Mouse (Mus musculus) neural tube, embryonic 13.5 days (tissue): Measurements from ENCODE around the gene Schip1. TPM values are rescaled to one million over a fixed set of nuclear protein-coding genes. Genes with fewer than 3 reads are reported as not detected.

Experiments
- ATAC-seq: fragments of 200-750 bp; cut with Nextera tagmentation; 2 replicates; pipeline ENCODE4 v1.8.0; 2017; ENCODE audit warnings: low read depth, mild to moderate bottlenecking, moderate TSS enrichment, moderate library complexity
- H3K27ac ChIP-seq: fragments of 300-500 bp; sonication (generic); replicated peaks from 2 replicates; pipeline ENCODE4 v1.5.1; 2015; ENCODE audit warnings: moderate library complexity, mild to moderate bottlenecking, inconsistent platforms
- H3K27me3 ChIP-seq: fragments of 300-500 bp; sonication (generic); 2 replicates; pipeline ENCODE4 v1.6.1; 2015; ENCODE audit warnings: mild to moderate bottlenecking, inconsistent platforms
- H3K36me3 ChIP-seq: fragments of 300-500 bp; sonication (generic); 2 replicates; pipeline ENCODE4 v1.6.1; 2015; ENCODE audit warnings: mild to moderate bottlenecking, inconsistent platforms
- H3K4me1 ChIP-seq: fragments of 300-500 bp; sonication (generic); replicated peaks from 2 replicates; pipeline ENCODE4 v1.6.1; 2015; ENCODE audit warnings: inconsistent platforms
- H3K4me2 ChIP-seq: fragments of 300-500 bp; sonication (generic); 2 replicates; pipeline ENCODE4 v1.6.1; 2015; ENCODE audit warnings: inconsistent platforms, mild to moderate bottlenecking, moderate library complexity
- H3K4me3 ChIP-seq: fragments of 300-500 bp; sonication (generic); 2 replicates; pipeline ENCODE4 v1.5.1; 2015; ENCODE audit warnings: mild to moderate bottlenecking, inconsistent platforms
- H3K9ac ChIP-seq: fragments of 300-500 bp; sonication (generic); 2 replicates; pipeline ENCODE4 v1.6.1; 2015; ENCODE audit warnings: moderate library complexity, mild to moderate bottlenecking, inconsistent platforms
- H3K9me3 ChIP-seq: fragments of 300-500 bp; sonication (generic); 2 replicates; pipeline ENCODE4 v1.6.1; 2016; ENCODE audit warnings: inconsistent platforms
- WGBS: fragments of 180-500 bp; shearing (Covaris S2); methylation state at CpG from one replicate; pipeline ENCODE4 v1.1.7; 2015; 5-methylcytosine and 5-hydroxymethylcytosine counted together
- polyA plus RNA-seq: library from polyadenylated mRNA; unstranded; fragments of >200 nt; fragmentation: Nextera tagmentation; extraction: Ambion mirVana; gene quantifications from 2 replicates; pipeline ENCODE4 v1.2.1, GENCODE M21; 2015

The Schip1 gene
- polyA plus RNA-seq, 1 experiment from 2014 or later = 165 TPM

DNA sequence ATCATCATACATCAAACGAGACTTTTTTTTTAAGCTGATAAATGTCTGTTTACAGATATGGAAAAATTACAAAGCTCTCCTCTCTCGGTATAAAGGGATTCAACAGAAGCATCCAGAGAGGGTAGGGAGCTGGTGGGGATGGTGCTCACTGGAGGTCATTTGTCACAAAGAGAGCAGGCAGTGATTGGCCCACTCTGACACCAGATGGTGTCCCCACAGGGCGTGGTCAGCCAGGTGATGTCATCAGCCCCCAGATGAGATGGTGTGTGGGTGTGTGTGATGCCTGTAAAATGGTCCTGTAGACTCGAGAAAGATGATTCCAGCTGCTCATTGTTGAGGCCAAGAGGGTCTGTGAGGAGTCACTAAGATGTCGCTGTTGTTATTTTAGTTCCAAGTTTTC lies 554.5 kb downstream of the Schip1 start:
- Histone ChIP-seq H3K27me3 (no peaks in the 10 kb centered on the region), H3K36me3 (peaks cover 53% of the 10 kb centered on the region), H3K9me3 (no peaks in the 10 kb centered on the region), H3K4me1 (0 out of 2 replicates have a peak, but pooled peaks cover 4% of the 10 kb centered on the region), H3K4me3 (no peak overlapping the region), H3K4me2 (no peak overlapping the region), H3K9ac (no peak overlapping the region), H3K27ac (no peak overlapping the region)
- 74% methylated on average over 5 of the region's 5 CpGs for WGBS
- no peak for ATAC-seq

DNA sequence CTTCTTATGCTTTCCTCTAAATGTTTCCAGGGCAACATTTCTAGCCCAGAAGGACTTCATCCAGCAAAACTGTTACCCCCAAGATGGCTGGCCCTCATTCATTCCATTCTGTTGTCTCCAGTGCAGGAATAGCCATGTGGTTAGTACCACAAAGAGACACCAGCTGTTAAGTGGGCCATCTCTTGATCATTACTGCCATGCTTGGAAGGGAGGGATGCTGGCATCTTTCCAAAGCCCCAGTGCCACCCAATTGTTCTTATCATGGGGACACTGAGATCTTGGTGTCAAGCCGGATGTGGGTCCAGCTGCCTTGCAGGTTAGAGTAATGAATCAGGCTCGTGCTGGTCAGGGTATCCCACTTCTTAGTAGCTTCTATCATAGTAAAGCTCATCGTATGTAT lies 557.4 kb downstream of the Schip1 start:
- no peak for ATAC-seq
- Histone ChIP-seq H3K27ac (no peak overlapping the region), H3K27me3 (no peaks in the 10 kb centered on the region), H3K9ac (no peak overlapping the region), H3K36me3 (peaks cover 80% of the 10 kb centered on the region), H3K9me3 (no peaks in the 10 kb centered on the region), H3K4me1 (0 out of 2 replicates have a peak, but pooled peaks cover 4% of the 10 kb centered on the region), H3K4me2 (no peak overlapping the region), H3K4me3 (no peak overlapping the region)
- 87% methylated on average over 3 of the region's 3 CpGs for WGBS

DNA sequence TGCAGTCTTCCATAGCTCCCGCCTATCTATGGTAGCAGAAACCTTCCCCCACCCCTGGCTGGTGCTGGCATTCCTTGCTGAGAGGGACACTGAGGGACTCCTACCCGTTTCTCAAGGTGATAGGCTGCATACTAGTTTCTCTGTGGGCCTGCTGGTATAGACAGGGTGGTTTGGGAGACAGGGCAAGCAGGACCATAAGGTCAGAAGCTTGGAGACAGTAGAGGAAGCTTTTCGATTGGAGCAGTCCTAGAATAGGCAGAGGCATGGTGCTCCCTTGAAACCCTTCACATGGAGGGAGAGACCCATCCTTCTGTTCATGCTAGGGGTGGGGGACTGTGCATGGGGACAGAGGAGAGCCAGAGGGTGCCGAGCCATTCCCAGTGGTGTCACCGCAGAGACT lies 558.4 kb downstream of the Schip1 start:
- no peak for ATAC-seq
- Histone ChIP-seq H3K4me1 (0 out of 2 replicates have a peak, but pooled peaks cover 4% of the 10 kb centered on the region), H3K4me2 (no peak overlapping the region), H3K27ac (no peak overlapping the region), H3K4me3 (no peak overlapping the region), H3K36me3 (peaks cover 89% of the 10 kb centered on the region), H3K27me3 (no peaks in the 10 kb centered on the region), H3K9ac (no peak overlapping the region), H3K9me3 (no peaks in the 10 kb centered on the region)
- 90% methylated on average over 5 of the region's 5 CpGs for WGBS

DNA sequence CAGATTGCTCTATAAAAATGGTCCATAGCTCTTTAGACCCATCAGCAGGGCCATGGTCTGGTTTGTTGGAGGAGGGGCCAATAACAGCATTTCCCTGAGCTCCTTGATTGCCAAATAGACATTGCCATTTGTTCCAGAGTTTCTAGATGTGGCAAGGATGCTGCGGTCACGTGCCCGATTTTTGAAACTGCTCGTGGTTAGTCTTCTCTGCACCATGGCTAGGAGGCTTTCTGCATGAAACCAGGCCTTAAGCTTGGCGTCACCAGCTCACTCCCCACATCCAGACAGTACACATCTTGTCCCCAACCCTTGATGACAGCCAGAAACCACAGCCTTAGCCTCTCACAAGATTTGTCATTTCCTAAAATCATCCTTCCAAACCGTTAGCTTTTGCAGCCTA lies 559.9 kb downstream of the Schip1 start:
- Histone ChIP-seq H3K4me2 (no peak overlapping the region), H3K9ac (no peak overlapping the region), H3K9me3 (no peaks in the 10 kb centered on the region), H3K27me3 (no peaks in the 10 kb centered on the region), H3K27ac (no peak overlapping the region), H3K4me3 (no peak overlapping the region), H3K36me3 (peaks cover 87% of the 10 kb centered on the region), H3K4me1 (no peaks in the 10 kb centered on the region)
- no peak for ATAC-seq
- 93% methylated on average over 6 of the region's 6 CpGs for WGBS

DNA sequence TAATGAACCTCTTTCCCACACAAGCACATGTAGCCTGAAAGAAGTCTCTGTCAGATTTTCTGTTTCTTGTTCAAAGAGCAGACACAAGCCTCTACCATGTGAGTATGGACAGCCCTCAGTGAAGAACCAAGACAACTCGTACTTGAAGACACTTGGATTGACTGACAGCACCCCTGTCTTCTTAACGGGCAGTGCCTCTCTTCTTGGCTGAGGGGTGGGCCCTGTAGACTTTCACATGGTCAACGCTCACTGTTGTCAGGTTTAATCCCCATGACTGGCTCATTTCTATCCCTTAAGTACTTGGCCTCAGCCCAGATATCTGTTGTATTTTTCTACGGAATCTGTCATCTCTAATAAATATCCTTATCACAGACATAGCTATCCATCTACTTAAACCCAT lies 565.7 kb downstream of the Schip1 start:
- H3K27me3 ChIP-seq = no peaks in the 10 kb centered on the region
- H3K27ac ChIP-seq = no peak overlapping the region
- no peaks in the 10 kb centered on the region for H3K9me3 ChIP-seq
- ATAC-seq = no peak
- no peak overlapping the region for H3K9ac ChIP-seq
- no peak overlapping the region for H3K4me2 ChIP-seq
- H3K4me1 ChIP-seq = no peaks in the 10 kb centered on the region
- H3K4me3 ChIP-seq = no peak overlapping the region
- 88% methylated on average over 4 of the region's 4 CpGs for WGBS
- H3K36me3 ChIP-seq = peaks cover 35% of the 10 kb centered on the region

DNA sequence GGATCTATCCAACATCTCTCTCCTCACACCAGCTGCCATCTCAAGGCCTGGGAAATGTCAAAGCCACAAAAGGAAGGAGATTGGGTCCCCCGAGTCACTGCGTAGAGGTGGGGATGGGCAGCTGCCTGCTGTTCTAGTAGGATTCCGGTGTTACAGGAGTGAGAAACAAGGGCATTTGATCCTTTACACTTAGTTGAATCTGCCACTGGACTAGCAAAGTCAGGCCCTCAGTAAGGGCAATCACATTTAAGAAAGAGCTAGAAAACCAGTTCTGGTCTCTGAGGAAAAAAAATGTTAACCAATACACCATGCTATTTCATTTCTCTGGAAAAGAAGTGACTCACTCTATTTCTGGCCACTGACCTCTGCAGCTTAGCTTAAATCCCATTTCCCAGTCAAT lies 566.2 kb downstream of the Schip1 start:
- no peak overlapping the region for H3K27ac ChIP-seq
- WGBS = 89% methylated on average over 3 of the region's 3 CpGs
- no peak for ATAC-seq

DNA sequence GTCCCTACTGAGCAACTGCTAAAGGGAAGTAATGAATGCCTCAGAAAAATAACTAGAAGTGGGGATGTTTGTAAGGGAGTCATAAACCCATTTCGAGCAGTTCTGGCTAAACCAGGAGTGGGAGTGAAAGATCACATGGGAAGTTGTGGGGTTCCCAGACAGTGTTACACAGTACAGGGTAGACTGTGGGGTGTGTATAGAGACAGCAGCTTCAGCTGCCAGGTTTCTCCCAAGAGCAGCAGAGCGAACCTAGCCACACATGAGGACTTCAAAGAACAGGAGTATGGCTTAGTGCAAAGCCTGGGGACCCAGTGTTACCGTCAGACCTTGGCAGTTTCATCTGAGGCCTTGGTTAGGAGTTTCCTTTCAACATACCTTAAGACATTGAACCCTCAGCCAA lies 568.1 kb downstream of the Schip1 start:
- no peak for ATAC-seq
- Histone ChIP-seq H3K9me3 (no peaks in the 10 kb centered on the region), H3K4me3 (no peak overlapping the region), H3K4me1 (peaks cover 2% of the 10 kb centered on the region), H3K27ac (no peak overlapping the region), H3K4me2 (no peak overlapping the region), H3K9ac (no peak overlapping the region), H3K36me3 (peaks cover 12% of the 10 kb centered on the region), H3K27me3 (no peaks in the 10 kb centered on the region)
- WGBS = 90% methylated on average over 3 of the region's 3 CpGs

More for the DNA sequence above, 566.2 kb downstream of the Schip1 start:
- Histone ChIP-seq H3K36me3 (peaks cover 30% of the 10 kb centered on the region), H3K9ac (no peak overlapping the region), H3K9me3 (no peaks in the 10 kb centered on the region), H3K27me3 (no peaks in the 10 kb centered on the region), H3K4me2 (no peak overlapping the region), H3K4me3 (no peak overlapping the region), H3K4me1 (no peaks in the 10 kb centered on the region)

DNA sequence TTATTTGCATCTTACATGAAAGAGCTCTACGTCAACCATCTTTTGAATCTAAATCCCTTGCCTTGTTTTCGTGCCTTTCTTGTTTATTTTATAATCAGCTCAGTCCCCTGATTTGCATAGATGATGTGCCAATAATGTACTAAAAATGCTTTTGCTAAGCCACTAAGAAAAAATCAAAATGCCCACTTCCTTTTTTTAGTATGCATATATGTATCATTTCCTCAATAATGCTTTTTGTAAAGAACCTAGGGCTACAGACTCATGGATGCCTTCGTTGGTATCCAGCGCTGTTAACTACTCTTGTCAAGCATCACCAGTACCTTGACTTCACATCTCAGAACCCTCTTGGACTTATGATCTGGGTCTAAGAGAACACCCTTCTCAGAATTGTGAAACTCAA lies 569.0 kb downstream of the Schip1 start:
- H3K4me2 ChIP-seq = no peak overlapping the region
- no peaks in the 10 kb centered on the region for H3K27me3 ChIP-seq
- no peak overlapping the region for H3K27ac ChIP-seq
- no peak overlapping the region for H3K9ac ChIP-seq
- no peak overlapping the region for H3K4me3 ChIP-seq
- peaks cover 7% of the 10 kb centered on the region for H3K4me1 ChIP-seq
- no peaks in the 10 kb centered on the region for H3K9me3 ChIP-seq
- H3K36me3 ChIP-seq = peaks cover 4% of the 10 kb centered on the region
- WGBS = 91% methylated on average over 4 of the region's 4 CpGs
- no peak for ATAC-seq

DNA sequence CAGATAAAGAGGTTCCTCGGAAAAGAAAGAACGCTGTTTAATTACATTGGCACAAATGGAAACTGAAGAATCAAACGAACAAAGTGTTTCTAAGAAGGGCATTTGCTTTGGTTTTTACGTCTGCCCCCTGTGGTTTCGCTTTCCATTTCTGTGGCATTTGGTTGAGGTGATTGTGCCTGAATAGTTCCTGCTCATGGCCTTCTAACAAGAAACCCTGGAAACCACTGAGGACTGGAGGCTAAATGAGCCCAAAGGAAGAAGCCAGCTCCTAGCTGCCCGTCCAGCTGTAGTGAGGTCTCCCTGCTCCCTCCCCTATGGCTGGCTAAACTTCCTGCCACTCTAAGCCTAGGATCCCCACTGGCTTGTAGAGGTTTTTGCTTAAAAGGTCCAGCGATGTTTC lies 573.4 kb downstream of the Schip1 start:
- H3K4me1 ChIP-seq = peaks cover 7% of the 10 kb centered on the region
- no peaks in the 10 kb centered on the region for H3K27me3 ChIP-seq
- H3K4me3 ChIP-seq = no peak overlapping the region
- H3K36me3 ChIP-seq = no peaks in the 10 kb centered on the region
- no peaks in the 10 kb centered on the region for H3K9me3 ChIP-seq
- no peak for ATAC-seq
- no peak overlapping the region for H3K27ac ChIP-seq
- no peak overlapping the region for H3K4me2 ChIP-seq
- 19% methylated on average over 7 of the region's 7 CpGs for WGBS
- no peak overlapping the region for H3K9ac ChIP-seq

DNA sequence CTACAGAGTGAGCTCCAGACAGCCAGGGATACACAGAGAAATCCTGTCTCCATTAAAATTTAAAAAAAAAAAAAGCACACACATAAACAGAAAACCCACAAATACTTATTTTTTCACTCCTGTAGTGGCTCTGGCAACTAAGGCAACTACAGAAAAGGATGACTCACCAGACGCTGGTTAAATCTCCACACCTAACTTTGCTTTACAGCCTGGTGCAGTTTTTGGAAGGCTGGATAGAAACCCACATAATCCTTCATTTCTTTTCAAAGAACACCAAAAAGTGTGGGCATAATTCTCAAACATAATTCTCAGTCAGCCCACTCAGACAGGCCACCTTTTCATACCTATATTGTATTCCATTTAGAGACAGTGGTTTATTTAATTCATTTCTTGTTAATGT lies 574.1 kb downstream of the Schip1 start:
- WGBS = 83% methylated on average over 1 of the region's 1 CpGs
- no peak overlapping the region for H3K9ac ChIP-seq
- H3K36me3 ChIP-seq = no peaks in the 10 kb centered on the region
- H3K4me1 ChIP-seq = peaks cover 7% of the 10 kb centered on the region
- H3K27me3 ChIP-seq = no peaks in the 10 kb centered on the region
- no peak overlapping the region for H3K27ac ChIP-seq
- 0 out of 2 replicates have a peak, but pooled peaks cover 3% of the 10 kb centered on the region for H3K9me3 ChIP-seq
- H3K4me2 ChIP-seq = no peak overlapping the region
- no peak for ATAC-seq
- no peak overlapping the region for H3K4me3 ChIP-seq

DNA sequence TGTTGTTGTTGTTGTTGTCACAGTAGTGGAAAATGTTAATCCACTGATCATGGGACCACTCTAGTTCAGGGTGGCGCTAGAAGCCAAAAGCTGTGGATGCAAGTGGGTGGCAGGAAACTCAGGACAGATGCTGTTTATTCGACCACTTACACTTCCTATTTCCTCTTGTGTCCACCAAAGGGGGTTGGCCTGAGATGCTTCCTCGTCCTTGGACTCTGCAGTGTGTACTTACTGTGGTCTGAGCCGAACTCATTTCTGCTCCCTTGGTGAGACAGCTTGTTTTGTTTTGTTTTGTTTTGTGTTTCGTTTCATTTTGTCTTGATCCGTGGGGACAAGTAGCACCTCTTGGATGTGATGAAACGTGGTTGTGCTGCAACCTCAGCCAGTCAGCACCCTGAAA lies 578.3 kb downstream of the Schip1 start:
- WGBS = 93% methylated on average over 7 of the region's 7 CpGs
- Histone ChIP-seq H3K4me3 (no peak overlapping the region), H3K4me1 (peaks cover 2% of the 10 kb centered on the region), H3K27ac (no peak overlapping the region), H3K9ac (no peak overlapping the region), H3K9me3 (0 out of 2 replicates have a peak, but pooled peaks cover 3% of the 10 kb centered on the region), H3K27me3 (no peaks in the 10 kb centered on the region), H3K4me2 (no peak overlapping the region), H3K36me3 (no peaks in the 10 kb centered on the region)
- ATAC-seq = no peak

DNA sequence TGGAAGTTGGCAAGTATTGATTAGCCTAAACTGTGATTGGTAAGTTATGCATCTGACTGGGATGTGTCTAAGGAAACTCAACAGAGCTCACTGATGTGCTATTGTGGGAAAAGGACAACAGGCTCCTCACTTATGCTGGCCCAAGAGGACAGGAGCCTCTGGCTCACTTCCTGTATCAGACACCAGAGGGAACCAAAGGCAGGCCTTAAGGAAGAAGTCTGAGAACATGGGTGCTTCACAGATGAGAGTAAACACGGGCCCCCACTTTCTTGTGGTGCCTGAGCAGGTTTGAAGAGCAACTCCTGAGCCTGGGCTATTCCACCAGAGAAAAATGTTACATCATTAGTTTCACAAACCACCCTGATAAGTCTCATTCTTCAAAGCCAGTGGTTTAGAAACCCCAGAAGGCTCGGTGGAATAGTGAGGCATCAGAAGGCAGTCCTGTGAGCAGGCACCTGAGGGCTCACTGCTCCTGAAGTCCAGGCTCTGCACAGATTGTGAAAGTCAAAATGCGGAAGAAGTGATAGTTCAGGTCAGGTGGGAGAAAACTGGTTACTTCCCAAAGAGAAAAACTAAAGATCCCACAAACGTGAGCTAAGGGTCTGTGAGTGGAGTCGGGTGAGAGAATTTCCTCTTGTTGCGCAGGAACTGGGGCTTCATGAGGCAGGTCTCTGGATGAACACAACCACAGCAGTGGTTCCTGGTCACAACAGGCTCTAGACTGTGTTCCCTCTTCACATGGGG lies 582.0 kb downstream of the Schip1 start:
- no peaks in the 10 kb centered on the region for H3K36me3 ChIP-seq
- ATAC-seq = no peak
- 0 out of 2 replicates have a peak, but pooled peaks cover 3% of the 10 kb centered on the region for H3K9me3 ChIP-seq
- H3K9ac ChIP-seq = no peak overlapping the region
- H3K4me3 ChIP-seq = no peak overlapping the region
- no peaks in the 10 kb centered on the region for H3K27me3 ChIP-seq
- WGBS = 93% methylated on average over 6 of the region's 6 CpGs
- H3K27ac ChIP-seq = no peak overlapping the region
- H3K4me2 ChIP-seq = no peak overlapping the region
- H3K4me1 ChIP-seq = no peaks in the 10 kb centered on the region

DNA sequence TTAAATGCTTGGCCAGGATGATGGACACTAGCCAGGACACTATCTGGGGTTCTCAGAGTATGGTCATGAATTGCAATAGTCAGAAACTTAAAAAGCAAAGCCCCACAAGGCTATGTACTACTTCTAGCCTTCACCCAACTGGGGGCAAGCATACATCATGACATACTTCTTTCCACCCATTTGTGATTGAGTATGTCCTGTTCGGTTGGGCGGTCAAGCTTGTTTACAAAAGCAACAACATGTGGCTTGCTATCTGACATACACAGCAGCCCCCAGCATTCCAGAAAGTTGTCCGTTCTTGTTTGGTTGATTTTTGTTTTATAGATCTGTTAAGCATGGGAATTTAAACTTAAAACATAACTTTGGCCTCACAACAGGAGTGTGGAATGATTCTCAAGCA lies 582.7 kb downstream of the Schip1 start:
- Histone ChIP-seq H3K4me1 (no peaks in the 10 kb centered on the region), H3K4me2 (no peak overlapping the region), H3K9me3 (0 out of 2 replicates have a peak, but pooled peaks cover 3% of the 10 kb centered on the region), H3K9ac (no peak overlapping the region), H3K27ac (no peak overlapping the region), H3K36me3 (no peaks in the 10 kb centered on the region), H3K27me3 (no peaks in the 10 kb centered on the region), H3K4me3 (no peak overlapping the region)
- WGBS = 81% methylated on average over 3 of the region's 3 CpGs
- ATAC-seq = no peak
